Mouse (Mus musculus) naive thymus-derived CD4-positive, alpha-beta T cell, adult 2 months (primary cell): ENCODE measurements around the gene Crybg3.

Experiments
- DNase-seq: peaks from one replicate; pipeline ENCODE4 v3.0.0-alpha.2; 2011; ENCODE audit warnings: low read depth

The Crybg3 gene

DNA sequence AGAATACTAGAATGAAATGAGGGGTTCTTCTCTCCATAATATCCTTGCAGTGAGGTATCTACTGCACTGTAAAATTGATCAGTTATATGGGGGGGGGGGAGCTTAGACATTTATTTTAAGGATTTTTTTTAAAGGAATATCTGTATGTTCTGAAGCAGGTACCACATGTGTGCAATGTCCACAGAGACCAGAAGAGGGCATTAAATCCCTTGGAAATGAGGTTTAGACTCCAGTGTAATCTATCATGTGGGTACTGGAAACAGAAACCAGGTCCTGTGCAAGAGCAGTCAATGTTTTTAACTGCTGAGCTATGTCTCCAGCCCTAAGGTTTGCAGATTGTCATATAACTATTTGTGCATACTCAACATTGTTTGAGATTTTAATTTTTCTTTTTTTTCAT is 151.7 kb downstream of the Crybg3 start:
- DNase-seq, result peak; percentile 43

GRCm38 (mm10) chr16:59448181-59448580 is 152.6 kb downstream of the Crybg3 start:
- no peak for DNase-seq

GRCm38 (mm10) chr16:59444880-59445559 is 155.8 kb downstream of the Crybg3 start:
- no peak for DNase-seq
